Mouse (Mus musculus): ENCODE data around the gene Trpm7. TPM values are rescaled to one million over a fixed set of nuclear protein-coding genes. Genes with fewer than 3 reads are reported as not detected.

Gene Trpm7
- total RNA-seq, 2 experiments from 2014 or later: 38.1 to 38.7 TPM

DNA sequence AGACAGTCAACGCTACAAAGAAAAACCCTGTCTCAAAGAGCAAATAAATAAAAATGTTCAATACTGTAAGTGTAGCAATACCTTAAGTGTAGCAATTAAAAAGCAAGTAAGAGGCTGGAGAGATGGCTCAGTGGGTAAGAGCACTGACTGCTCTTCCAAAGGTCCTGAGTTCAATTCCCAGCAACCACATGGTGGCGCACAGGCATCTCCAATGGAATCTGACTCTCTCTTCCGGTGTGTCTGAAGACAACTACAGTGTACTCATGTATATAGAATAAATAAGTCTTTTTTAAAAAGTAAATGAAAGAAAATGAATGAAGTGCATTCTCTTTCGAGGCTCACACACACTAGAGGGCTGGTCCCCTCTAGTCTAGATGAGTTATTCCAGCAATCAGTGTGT, 107.8 kb downstream of the Trpm7 start:
- no peak for DNase-seq (ENCODE audit: extremely low spot score in 1 of 2, low spot score in 2 of 2)
- intact Hi-C loops (cut with DNase I): no loop called here

DNA sequence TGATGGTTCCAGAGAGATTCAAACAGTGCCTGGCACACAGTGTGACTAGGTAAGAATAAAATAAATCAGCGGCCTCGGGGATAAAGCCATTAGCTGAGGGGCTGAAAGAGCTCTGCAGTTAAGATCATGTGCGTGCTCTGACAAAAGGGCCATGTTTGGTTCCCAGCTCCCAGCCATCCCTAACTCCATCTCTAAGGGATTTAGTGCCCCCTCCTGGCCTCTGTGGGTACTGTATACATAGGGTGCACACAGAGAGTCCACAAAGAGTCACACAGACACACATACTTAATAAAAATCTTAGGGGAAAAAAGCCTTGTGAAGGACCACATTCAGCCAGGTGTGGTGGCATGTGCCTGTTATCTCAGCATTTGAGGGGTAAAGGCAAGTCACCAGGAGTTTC, 108.4 kb downstream of the Trpm7 start:
- no peak for DNase-seq (ENCODE audit: extremely low spot score in 1 of 2, low spot score in 2 of 2)
- intact Hi-C loops (cut with DNase I): no loop called here

DNA sequence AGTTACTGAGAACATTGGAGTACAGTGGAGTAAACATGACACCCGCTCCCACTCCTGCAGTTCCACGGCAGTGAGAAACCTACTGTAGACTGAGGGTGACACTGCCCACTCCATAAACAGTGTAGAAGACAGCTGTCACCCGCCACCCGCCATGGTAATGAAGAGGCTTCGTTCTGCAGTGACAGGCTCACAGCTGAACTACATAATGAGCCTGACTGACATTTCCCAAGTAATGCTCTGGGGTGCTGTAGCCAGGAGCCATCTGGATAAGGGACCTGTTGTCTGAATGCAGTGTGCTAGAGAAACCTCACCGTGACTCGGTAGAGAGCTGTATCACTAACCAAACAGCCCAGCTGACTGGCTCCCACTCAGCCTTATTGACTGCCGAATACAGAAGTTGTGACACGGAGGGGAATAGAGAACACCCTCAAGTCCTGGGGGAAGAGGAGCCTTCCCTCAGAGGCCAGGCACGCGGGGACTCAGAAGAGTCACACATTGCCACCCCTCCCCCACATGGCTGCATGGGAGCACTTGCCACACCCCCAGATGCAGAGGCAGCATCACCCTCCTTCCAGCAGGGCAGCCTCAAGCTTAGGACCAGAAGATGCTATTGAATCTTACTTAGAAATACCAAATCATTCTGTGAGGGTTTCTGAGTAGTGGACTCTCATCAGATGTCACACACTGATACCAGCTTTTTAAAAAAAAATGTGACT, 110.0 kb downstream of the Trpm7 start:
- intact Hi-C loops (cut with DNase I): no loop called here
- DNase-seq (ENCODE audit: extremely low spot score in 1 of 2, low spot score in 2 of 2): no peak

DNA sequence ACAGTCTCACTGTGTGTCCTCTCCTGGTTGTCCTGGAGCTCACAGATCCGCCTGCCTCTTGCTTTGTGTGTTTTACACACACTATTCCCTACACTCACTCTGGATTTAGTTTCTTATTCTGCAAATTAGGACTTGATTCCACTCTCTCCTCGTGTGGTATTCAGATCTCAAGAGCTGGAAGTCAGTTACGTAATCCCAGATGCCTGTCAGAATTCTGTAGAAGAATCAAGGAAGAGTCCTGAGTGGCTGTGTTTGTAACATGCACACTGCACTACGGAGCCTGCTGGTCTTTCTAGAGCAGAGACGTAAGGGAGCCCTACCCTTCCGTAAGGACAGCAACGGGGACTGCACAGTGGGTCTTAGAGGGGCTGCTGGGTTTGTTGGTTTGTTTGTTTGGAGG, 116.7 kb downstream of the Trpm7 start:
- intact Hi-C loops (cut with DNase I): no loop called here
- no peak for DNase-seq (ENCODE audit: extremely low spot score in 1 of 2, low spot score in 2 of 2)

DNA sequence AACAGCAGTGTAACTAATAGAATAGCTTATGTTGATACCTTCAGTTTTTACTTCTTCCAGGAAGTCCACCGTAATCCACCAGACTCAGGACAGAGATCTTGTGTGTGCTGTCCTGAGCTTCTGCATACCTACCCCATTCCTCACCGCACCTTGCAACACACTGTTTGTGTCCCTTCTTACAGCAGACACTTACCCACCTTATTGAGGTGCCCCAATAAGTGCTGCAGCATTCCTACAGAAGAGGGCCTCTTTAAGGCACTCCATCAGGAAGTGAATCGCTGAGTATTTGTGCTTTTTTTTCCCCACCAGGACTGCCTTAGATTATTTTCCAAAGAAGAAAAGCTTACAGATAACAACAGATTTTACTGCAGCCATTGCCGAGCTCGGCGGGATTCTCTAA, 120.4 kb downstream of the Trpm7 start:
- DNase-seq (ENCODE audit: extremely low spot score in 1 of 2, low spot score in 2 of 2): no peak
- intact Hi-C loops (cut with DNase I): no loop called here

DNA sequence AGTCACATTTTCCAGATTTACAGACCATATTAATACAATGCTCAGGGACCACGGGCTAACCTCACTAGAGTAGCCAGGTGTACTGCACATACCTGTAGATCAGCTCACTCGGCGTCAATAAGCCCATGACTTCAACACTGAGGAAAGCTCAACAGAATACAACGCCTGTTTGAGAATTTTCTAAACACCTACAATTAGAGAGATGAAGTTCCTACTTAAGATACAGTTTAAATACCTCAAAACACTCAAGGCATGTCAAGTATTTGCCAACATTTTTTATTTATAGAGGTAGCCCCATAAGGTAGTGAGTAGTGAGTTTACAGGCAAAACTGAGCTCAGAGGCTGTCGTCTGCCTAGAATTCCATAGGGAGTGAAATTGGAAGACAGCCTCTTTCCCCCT, 132.6 kb downstream of the Trpm7 start:
- DNase-seq (ENCODE audit: extremely low spot score in 1 of 2, low spot score in 2 of 2): no peak
- intact Hi-C loops (cut with DNase I): loop anchor here (5.0 to 10.0 kb wide), 3 partner anchors 181 to 494 kb away; no protein-coding TSS in a partner anchor

Small RNAs within 50 kb of the gene (microRNA-seq; reads per million reads assigned to microRNA genes)
- 3.4 reads per million, percentile 7 among the genes with 10 or more reads in this experiment for gene Mir3473g

Other genes with a start within 250 kb of the Trpm7 start
- 10 to 100 TPM; 21.2 to 22.5 TPM for gene Gabpb1, start 199.9 kb downstream of the Trpm7 start, total RNA-seq (2021)
- 10 to 100 TPM; 30.7 to 35.8 TPM for gene Usp8, start 168.9 kb downstream of the Trpm7 start, total RNA-seq (2021)
- gene Usp50, start 92.8 kb downstream of the Trpm7 start, total RNA-seq (2021): not detected
- 10 to 100 TPM; 26.8 to 29.2 TPM for gene Sppl2a, start 57.0 kb upstream of the Trpm7 start, total RNA-seq (2021)
- gene Ap4e1, start 132.5 kb upstream of the Trpm7 start, total RNA-seq (2021): 10 to 100 TPM; 13.9 to 14.6 TPM
- 10 to 100 TPM; 21.0 to 24.6 TPM for gene Blvra, start 194.4 kb upstream of the Trpm7 start, total RNA-seq (2021)